Mouse (Mus musculus) erythroblast, embryonic 14.5 days (primary cell): Measurements from ENCODE around the gene Aggf1.

Source experiments
- GATA1 ChIP-seq: IDR thresholded peaks from 2 replicates; pipeline ENCODE4 v1.6.1; 2012; ENCODE audit warnings: low read length, inconsistent platforms, mixed read lengths
- TAL1 ChIP-seq: IDR thresholded peaks from 3 replicates; pipeline ENCODE4 v1.6.1; 2012; ENCODE audit warnings: low read length, inconsistent platforms, mixed read lengths

DNA sequence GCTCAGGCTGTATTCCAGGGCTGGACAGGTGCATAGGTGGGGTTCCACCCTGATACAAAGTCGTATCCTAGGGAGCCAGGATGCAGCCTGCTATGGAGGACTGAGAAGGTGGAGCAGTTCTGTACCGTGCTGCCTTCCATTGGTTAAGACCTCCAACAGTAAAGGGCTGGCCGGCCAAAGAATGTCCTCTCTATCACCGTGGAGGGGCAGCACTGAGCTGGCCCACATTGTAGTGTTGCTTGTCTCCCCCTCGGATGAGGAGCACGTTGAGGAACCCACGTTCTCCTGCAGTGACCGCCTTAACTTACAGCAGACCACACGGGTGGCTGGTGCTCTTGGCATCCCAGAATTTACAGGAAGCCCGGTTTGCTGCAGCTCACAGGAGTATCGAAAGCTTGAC lies 44.6 kb downstream of the Aggf1 start:
- TF ChIP-seq GATA1 (no peak), TAL1 (no peak)
